Mouse (Mus musculus) midbrain, postnatal 0 days (tissue): ENCODE measurements around the gene Cntnap2. TPM values are rescaled to one million over a fixed set of nuclear protein-coding genes. Genes with fewer than 3 reads are reported as not detected.

ENCODE experiments used
- ATAC-seq: fragments of 200-750 bp; cut with Nextera tagmentation; 2 replicates; pipeline ENCODE4 v1.8.0; 2017; ENCODE audit warnings: moderate number of reproducible peaks, mild to moderate bottlenecking, moderate TSS enrichment, moderate library complexity; ENCODE audit not compliant: low FRiP score
- DNase-seq: peaks from one replicate; pipeline ENCODE4 v3.0.0-alpha.2; 2015; ENCODE audit warnings: low spot score
- H3K27ac ChIP-seq: fragments of 300-500 bp; sonication (generic); 2 replicates; pipeline ENCODE4 v1.5.1; 2014; ENCODE audit warnings: low read depth, mild to moderate bottlenecking, low read length, mixed read lengths
- H3K27me3 ChIP-seq: fragments of 300-500 bp; sonication (generic); 2 replicates; pipeline ENCODE4 v1.6.1; 2014; ENCODE audit warnings: low read length, control low read depth, mixed read lengths; ENCODE audit not compliant: insufficient read depth
- H3K36me3 ChIP-seq: fragments of 300-500 bp; sonication (generic); 2 replicates; pipeline ENCODE4 v1.6.1; 2014; ENCODE audit warnings: low read length, control low read depth, mixed read lengths; ENCODE audit not compliant: insufficient read depth
- H3K4me1 ChIP-seq: fragments of 300-500 bp; sonication (generic); 2 replicates; pipeline ENCODE4 v1.6.1; 2014; ENCODE audit warnings: mild to moderate bottlenecking, control low read depth, antibody characterized with exemption, low read length, mixed read lengths; ENCODE audit not compliant: insufficient read depth
- H3K4me2 ChIP-seq: fragments of 300-500 bp; sonication (generic); 2 replicates; pipeline ENCODE4 v1.6.1; 2014; ENCODE audit warnings: low read depth, mild to moderate bottlenecking, low read length, mixed read lengths; ENCODE audit not compliant: poor library complexity, severe bottlenecking
- H3K4me3 ChIP-seq: fragments of 300-500 bp; sonication (generic); 2 replicates; pipeline ENCODE4 v1.5.1; 2014; ENCODE audit warnings: low read depth, mild to moderate bottlenecking, low read length, moderate library complexity
- H3K9ac ChIP-seq: fragments of 300-500 bp; sonication (generic); replicated peaks from 2 replicates; pipeline ENCODE4 v1.6.1; 2014; ENCODE audit warnings: mild to moderate bottlenecking, low read length, moderate library complexity, mixed read lengths; ENCODE audit not compliant: poor library complexity, severe bottlenecking
- H3K9me3 ChIP-seq: fragments of 300-500 bp; sonication (generic); 2 replicates; pipeline ENCODE4 v1.6.1; 2016; ENCODE audit warnings: low read length, control low read depth
- CTCF ChIP-seq: IDR thresholded peaks from 2 replicates; pipeline ENCODE4 v1.5.1; 2016; ENCODE audit warnings: antibody characterized with exemption, mild to moderate bottlenecking
- WGBS: fragments of 180-500 bp; shearing (Covaris S2); extraction: QIAGEN DNeasy Blood & Tissue Kit; methylation state at CpG from one replicate; pipeline ENCODE4 v1.1.7; 2014; 5-methylcytosine and 5-hydroxymethylcytosine counted together
- polyA plus RNA-seq: library from polyadenylated mRNA; unstranded; fragments of >200 nt; fragmentation: Nextera tagmentation; extraction: Ambion mirVana; gene quantifications from 2 replicates; pipeline ENCODE4 v1.2.1, GENCODE M21; 2015
- total RNA-seq: library from RNA; depleted of rRNA; stranded (reverse); fragments of >200 nt; gene quantifications from 2 replicates; pipeline ENCODE4 v1.2.3, GENCODE M21; 2014

The Cntnap2 gene
- total and polyA plus RNA-seq, 2 experiments from 2014 or later = 51.1 to 106 TPM

DNA sequence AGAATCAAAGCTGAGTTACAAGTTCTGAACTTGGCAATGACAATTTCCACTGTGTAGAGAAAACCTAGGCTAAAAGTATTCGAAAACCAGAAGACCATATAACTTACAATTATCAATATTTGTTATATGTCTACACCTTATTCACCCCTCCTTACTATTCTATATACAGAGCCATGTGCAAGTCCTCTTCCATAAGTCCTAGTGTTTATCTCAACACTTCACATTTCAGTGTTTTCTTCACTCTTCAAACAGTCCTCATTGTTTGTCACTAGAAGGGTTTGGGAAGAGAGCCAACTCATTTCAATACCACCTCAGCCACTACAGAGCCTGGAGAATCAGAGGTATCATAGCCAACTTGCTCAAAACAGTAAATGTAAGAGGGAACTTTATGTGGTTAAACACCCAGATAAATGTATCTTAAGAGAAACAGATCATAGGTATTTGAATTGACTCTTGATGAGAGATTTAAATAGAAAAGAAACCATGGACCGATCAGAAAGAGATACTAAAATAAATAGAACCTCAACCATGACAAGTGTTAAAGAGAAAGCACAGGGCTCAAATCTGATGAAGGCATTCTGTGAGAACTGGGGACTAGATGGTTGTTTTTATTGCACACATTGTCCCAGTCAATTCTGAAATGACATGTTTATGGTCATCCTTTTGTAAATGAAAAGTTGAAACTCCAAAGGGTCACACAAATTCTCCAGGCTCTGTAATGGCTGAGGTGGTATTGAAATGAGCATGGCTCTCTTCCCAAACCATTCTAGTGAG is 972.9 kb downstream of the Cntnap2 start:
- Histone ChIP-seq H3K4me2 (no peak overlapping the region), H3K27me3 (no peaks in the 10 kb centered on the region), H3K9ac (no peak overlapping the region), H3K27ac (no peak overlapping the region), H3K4me1 (no peaks in the 10 kb centered on the region), H3K36me3 (no peaks in the 10 kb centered on the region), H3K9me3 (no peaks in the 10 kb centered on the region), H3K4me3 (no peak overlapping the region)
- DNase-seq = no peak
- no peak for TF ChIP-seq CTCF
- no peak for ATAC-seq
- WGBS = 79% methylated on average over 2 of the region's 2 CpGs

DNA sequence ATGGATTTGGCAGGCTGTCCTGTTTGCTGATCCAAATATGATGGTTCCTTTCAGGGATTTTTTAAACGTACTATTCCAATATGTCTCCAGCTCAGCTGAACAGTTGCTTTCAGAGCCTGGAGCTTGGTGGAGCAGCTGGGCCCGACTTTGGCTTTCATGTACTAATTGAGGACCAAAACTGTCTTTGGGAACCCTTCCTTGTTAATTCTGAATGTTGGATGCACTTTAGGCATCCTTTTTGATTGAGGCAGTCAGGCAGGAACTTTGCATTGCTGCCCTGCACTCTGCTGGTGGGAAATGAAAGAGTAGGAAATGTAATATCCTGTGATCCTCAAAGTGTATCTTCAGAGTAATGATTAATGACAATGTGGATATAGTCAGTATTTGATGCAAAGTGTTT is 974.0 kb downstream of the Cntnap2 start:
- H3K27me3 ChIP-seq = no peaks in the 10 kb centered on the region
- peak; percentile 37 for DNase-seq
- no peak overlapping the region for H3K4me3 ChIP-seq
- no peaks in the 10 kb centered on the region for H3K36me3 ChIP-seq
- no peak for ATAC-seq
- no peak overlapping the region for H3K27ac ChIP-seq
- no peaks in the 10 kb centered on the region for H3K9me3 ChIP-seq
- peak; percentile 62 for TF ChIP-seq CTCF
- H3K4me1 ChIP-seq = no peaks in the 10 kb centered on the region
- WGBS = 58% methylated on average over 2 of the region's 2 CpGs
- H3K9ac ChIP-seq = no peak overlapping the region
- no peak overlapping the region for H3K4me2 ChIP-seq

DNA sequence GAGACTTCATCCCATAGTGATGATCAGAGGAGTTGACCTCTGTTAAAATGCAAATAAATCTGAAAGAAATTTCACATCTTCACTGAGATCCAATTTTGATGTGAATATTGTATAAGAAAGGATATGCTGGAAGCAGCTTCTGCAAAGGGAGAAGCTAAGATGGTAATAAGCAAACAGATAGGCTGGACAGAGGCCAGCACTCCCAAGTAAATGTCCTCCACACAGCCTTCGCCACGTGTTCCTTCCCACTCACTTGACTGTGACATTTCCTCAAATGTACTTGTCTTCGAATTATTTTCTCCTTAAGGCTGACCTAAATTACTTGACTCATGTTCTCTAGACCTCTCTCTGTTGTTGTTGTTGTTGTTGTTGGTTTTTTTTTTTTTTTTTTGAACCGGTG is 981.5 kb downstream of the Cntnap2 start:
- TF ChIP-seq CTCF = no peak
- H3K27ac ChIP-seq = no peak overlapping the region
- no peaks in the 10 kb centered on the region for H3K36me3 ChIP-seq
- no peak overlapping the region for H3K4me2 ChIP-seq
- no peak for ATAC-seq
- DNase-seq = no peak
- H3K27me3 ChIP-seq = no peaks in the 10 kb centered on the region
- H3K9me3 ChIP-seq = no peaks in the 10 kb centered on the region
- no peak overlapping the region for H3K4me3 ChIP-seq
- WGBS = 90% methylated on average over 4 of the region's 4 CpGs
- H3K9ac ChIP-seq = no peak overlapping the region
- no peaks in the 10 kb centered on the region for H3K4me1 ChIP-seq

DNA sequence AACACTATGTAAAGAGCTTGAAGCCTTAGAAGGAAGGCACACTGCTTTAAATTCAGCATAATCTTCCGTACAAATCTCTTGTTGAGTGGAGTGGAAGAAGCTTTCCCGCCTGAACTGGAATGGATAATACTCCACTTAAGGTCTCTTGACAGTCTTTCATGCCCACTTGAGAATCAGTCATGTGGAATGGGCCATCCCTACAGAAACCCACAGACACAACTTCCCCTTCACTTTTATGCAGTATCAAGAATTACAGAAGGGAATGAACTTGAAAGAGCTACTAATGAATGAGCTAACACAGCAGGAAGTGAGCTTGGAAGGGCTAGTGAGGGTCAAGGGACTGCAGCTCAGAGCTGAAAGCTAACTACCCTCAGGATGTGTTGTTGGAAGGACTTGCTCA is 1021.1 kb downstream of the Cntnap2 start:
- DNase-seq = peak; percentile 21
- H3K4me3 ChIP-seq = no peak overlapping the region
- no peak overlapping the region for H3K27ac ChIP-seq
- 28% methylated on average over 2 of the region's 2 CpGs for WGBS
- TF ChIP-seq CTCF = no peak
- H3K9ac ChIP-seq = no peak overlapping the region
- H3K27me3 ChIP-seq = no peaks in the 10 kb centered on the region
- no peak for ATAC-seq
- no peaks in the 10 kb centered on the region for H3K9me3 ChIP-seq
- H3K36me3 ChIP-seq = no peaks in the 10 kb centered on the region
- no peaks in the 10 kb centered on the region for H3K4me1 ChIP-seq
- H3K4me2 ChIP-seq = no peak overlapping the region

DNA sequence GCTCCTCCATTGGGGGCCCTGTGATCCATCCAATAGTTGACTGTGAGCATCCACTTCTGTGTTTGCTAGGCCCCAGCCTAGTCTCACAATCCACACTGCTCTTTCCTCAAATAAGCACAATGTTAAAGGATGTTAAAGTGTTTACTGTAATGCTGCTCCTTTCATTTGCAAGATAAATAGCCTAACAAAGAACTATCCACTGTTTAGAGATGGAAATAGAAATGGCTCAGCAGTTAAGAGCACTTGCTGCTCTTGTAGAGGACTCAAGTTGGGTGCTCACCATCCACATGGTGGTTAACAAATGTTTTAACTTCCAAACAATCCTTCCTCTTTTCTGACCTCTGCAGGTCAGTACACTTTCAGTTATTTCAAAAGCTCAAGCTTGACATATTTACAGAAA is 1022.3 kb downstream of the Cntnap2 start:
- Histone ChIP-seq H3K4me2 (no peak overlapping the region), H3K4me3 (no peak overlapping the region), H3K27me3 (no peaks in the 10 kb centered on the region), H3K27ac (no peak overlapping the region), H3K9me3 (no peaks in the 10 kb centered on the region), H3K9ac (no peak overlapping the region), H3K36me3 (no peaks in the 10 kb centered on the region), H3K4me1 (no peaks in the 10 kb centered on the region)
- DNase-seq (no peak), ATAC-seq (no peak)
- no peak for TF ChIP-seq CTCF

DNA sequence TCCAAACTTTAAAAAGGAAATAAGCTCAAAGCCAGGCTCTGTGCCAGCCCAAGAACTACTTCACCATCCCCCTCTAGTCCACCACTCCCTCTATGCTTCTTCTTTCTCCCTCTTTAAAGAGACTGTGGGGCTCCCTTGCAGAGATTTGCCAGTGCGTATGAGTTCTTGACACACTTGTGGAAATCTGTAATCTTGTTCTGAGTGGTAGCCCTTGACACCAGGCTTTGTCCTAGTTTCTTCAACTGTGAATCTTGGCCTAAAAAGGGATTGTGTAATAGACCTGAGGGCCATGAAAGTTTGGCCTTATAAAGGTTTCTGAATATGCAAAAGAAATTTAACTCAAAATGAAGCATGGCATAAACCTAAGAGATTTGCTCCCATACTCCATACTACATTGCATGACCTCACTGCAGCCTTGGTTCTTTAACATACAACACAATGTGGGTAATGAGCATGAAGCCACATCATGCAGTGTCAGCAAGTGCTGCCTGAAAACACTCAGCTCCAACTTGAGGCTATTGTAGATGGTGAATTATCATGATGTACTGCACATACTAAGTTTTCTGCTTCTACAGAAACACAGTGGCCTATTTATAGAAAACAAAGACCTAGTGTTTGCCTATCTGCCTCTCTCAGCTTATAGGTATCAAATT is 1084.2 kb downstream of the Cntnap2 start:
- H3K4me1 ChIP-seq = no peaks in the 10 kb centered on the region
- no peak overlapping the region for H3K27ac ChIP-seq
- ATAC-seq (no peak), DNase-seq (no peak)
- H3K9me3 ChIP-seq = no peaks in the 10 kb centered on the region
- H3K9ac ChIP-seq = no peak overlapping the region
- H3K4me2 ChIP-seq = no peak overlapping the region
- H3K27me3 ChIP-seq = no peaks in the 10 kb centered on the region
- H3K36me3 ChIP-seq = no peaks in the 10 kb centered on the region
- no peak overlapping the region for H3K4me3 ChIP-seq
- 77% methylated on average over 1 of the region's 1 CpGs for WGBS
- TF ChIP-seq CTCF = no peak
